Mouse (Mus musculus) mammary gland, adult 2 months (tissue): ENCODE results near the gene Drd1. TPM values are rescaled to one million over a fixed set of nuclear protein-coding genes. Genes with fewer than 3 reads are reported as not detected.

Source experiments
- polyA plus RNA-seq: library from polyadenylated mRNA; depleted of rRNA; stranded (reverse); fragments of >200 nt; gene quantifications from 2 replicates; pipeline ENCODE4 v1.2.3, GENCODE M21; 2012; ENCODE audit warnings: low replicate concordance; rRNA removed

Drd1 gene
- polyA plus RNA-seq = 0.05 and 0.19 TPM in 2 replicates

GRCm38 (mm10) chr13:54055448-54055861 lies at the start of gene Drd1:
Gene Drd1, minus strand, starts transcription at chr13:54055705.

GRCm38 (mm10) chr13:54071606-54072331 lies 16.3 kb upstream of the Drd1 start, which contains the start of gene Sfxn1:
Gene Sfxn1, plus strand, starts transcription at chr13:54071869.

Other genes starting within 250 kb of the Drd1 start
- gene Sfxn1, start 16.2 kb upstream of the Drd1 start, polyA plus RNA-seq = 33.9 and 56.3 TPM in 2 replicates
- 3.3 and 4.6 TPM in 2 replicates for gene Hrh2, start 136.4 kb upstream of the Drd1 start, polyA plus RNA-seq